Mouse (Mus musculus) myocyte (in vitro differentiated cells): ENCODE measurements at regions not wholly inside any gene's neighbourhood (a gene's known extent, or its start where the extent isn't known, plus 50 kb on each side); places are given as distances from the start of the nearest gene placed in this dataset.

Experiments used
- H3K27me3 ChIP-seq: one replicate; pipeline ENCODE4 v1.6.1; 2011; ENCODE audit not compliant: control insufficient read depth, insufficient read depth, insufficient read length
- H3K36me3 ChIP-seq: one replicate; pipeline ENCODE4 v1.6.1; 2011; ENCODE audit not compliant: control insufficient read depth, insufficient read depth
- H3K4me2 ChIP-seq: one replicate; pipeline ENCODE4 v1.6.1; 2011; ENCODE audit warnings: low read depth, control low read depth
- H3K4me3 ChIP-seq: one replicate; pipeline ENCODE4 v1.5.1; 2011; ENCODE audit warnings: mild to moderate bottlenecking, control low read depth, moderate library complexity
- H3K79me2 ChIP-seq: one replicate; pipeline ENCODE4 v1.6.1; 2011; ENCODE audit not compliant: control insufficient read depth, insufficient read depth
- H3ac ChIP-seq: one replicate; pipeline ENCODE4 v1.6.1; 2011; ENCODE audit not compliant: control insufficient read depth, insufficient read length
- CEBPB ChIP-seq: IDR thresholded peaks from 2 replicates; pipeline ENCODE4 v1.6.1; 2011; ENCODE audit warnings: mild to moderate bottlenecking, moderate library complexity; ENCODE audit not compliant: poor library complexity, insufficient read depth, severe bottlenecking
- E2F4 ChIP-seq: IDR thresholded peaks from one replicate; pipeline ENCODE4 v1.6.1; 2011; ENCODE audit warnings: mild to moderate bottlenecking, control low read depth, moderate library complexity; ENCODE audit not compliant: insufficient read depth
- MAX ChIP-seq: IDR thresholded peaks from one replicate; pipeline ENCODE4 v1.6.1; 2011; ENCODE audit warnings: low read depth, mild to moderate bottlenecking, control low read depth
- MYOD1 ChIP-seq, 3 experiments: IDR thresholded peaks; one replicate each; pipeline ENCODE4 v1.6.1; 2011; ENCODE audit warnings: control low read depth in 2 of 3, low read depth in 2 of 3, mild to moderate bottlenecking in 2 of 3, moderate library complexity in 1 of 3; ENCODE audit not compliant: insufficient read length in 2 of 3, control insufficient read depth in 1 of 3
- MYOG ChIP-seq, 3 experiments: IDR thresholded peaks; one replicate each; pipeline ENCODE4 v1.6.1; 2011; ENCODE audit warnings: control low read depth in 2 of 3, low read depth in 2 of 3, mild to moderate bottlenecking in 2 of 3; ENCODE audit not compliant: insufficient read length in 2 of 3, control insufficient read depth in 1 of 3, insufficient read depth in 1 of 3
- POLR2A ChIP-seq: IDR thresholded peaks from one replicate; pipeline ENCODE4 v1.6.1; 2011; ENCODE audit warnings: low read depth, mild to moderate bottlenecking, control low read depth, moderate library complexity; ENCODE audit not compliant: insufficient read length
- POLR2AphosphoS2 ChIP-seq: IDR thresholded peaks from one replicate; pipeline ENCODE4 v1.6.1; 2011; ENCODE audit warnings: low read depth, control low read depth; ENCODE audit not compliant: insufficient read length
- REST ChIP-seq: IDR thresholded peaks from one replicate; pipeline ENCODE4 v1.6.1; 2011; ENCODE audit warnings: mild to moderate bottlenecking, control low read depth, moderate library complexity; ENCODE audit not compliant: insufficient read depth, insufficient read length
- SRF ChIP-seq: IDR thresholded peaks from one replicate; pipeline ENCODE4 v1.6.1; 2011; ENCODE audit warnings: low read depth; ENCODE audit not compliant: control insufficient read depth, insufficient read length
- TCF12 ChIP-seq: IDR thresholded peaks from one replicate; pipeline ENCODE4 v1.6.1; 2011; ENCODE audit warnings: mild to moderate bottlenecking, control low read depth; ENCODE audit not compliant: poor library complexity, insufficient read depth, severe bottlenecking
- TCF3 ChIP-seq: IDR thresholded peaks from one replicate; pipeline ENCODE4 v1.6.1; 2011; ENCODE audit warnings: low read depth, control low read depth; ENCODE audit not compliant: insufficient read length
- USF1 ChIP-seq: IDR thresholded peaks from one replicate; pipeline ENCODE4 v1.6.1; 2011; ENCODE audit warnings: low read depth, mild to moderate bottlenecking, control low read depth, moderate library complexity

DNA sequence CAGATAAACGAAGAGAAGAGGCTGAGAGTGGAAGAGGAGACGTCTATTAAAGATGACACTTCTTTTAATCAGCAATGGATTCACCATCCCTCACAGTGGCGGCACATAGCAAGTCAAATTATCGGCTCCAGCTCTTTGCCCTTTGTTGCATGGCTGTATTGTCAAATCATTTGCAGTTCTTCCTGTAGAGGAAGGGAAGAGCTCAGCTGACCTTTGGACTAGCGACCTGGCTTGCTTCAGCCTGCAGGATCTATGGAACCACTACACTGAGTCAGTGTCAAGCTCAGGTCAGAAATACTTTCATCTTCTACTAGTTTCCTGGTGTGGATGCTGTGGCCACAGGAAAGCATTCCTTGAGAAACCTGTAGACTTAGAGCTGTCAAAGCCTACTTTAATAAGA is 450.4 kb upstream of the Cited2 start:
- no peak overlapping the region for H3K4me2 ChIP-seq
- H3K27me3 ChIP-seq = no peaks in the 10 kb centered on the region
- H3K36me3 ChIP-seq = no peaks in the 10 kb centered on the region
- no peaks in the 10 kb centered on the region for H3K79me2 ChIP-seq
- TF ChIP-seq CEBPB = no peak
- TF ChIP-seq MYOG (IDR thresholded peaks at IDR 0.05; ENCODE audit: control insufficient read depth in 1 of 3, insufficient read depth in 1 of 3, insufficient read length in 2 of 3, low read depth in 2 of 3) = no peak
- TF ChIP-seq TCF3 = no peak
- TF ChIP-seq E2F4 = no peak
- no peak for TF ChIP-seq POLR2A
- TF ChIP-seq TCF12 = no peak
- no peak for TF ChIP-seq MYOD1 (IDR thresholded peaks at IDR 0.05; ENCODE audit: control insufficient read depth in 1 of 3, insufficient read length in 2 of 3, low read depth in 2 of 3)
- TF ChIP-seq REST = no peak
- no peak for TF ChIP-seq USF1
- no peak for TF ChIP-seq MAX
- TF ChIP-seq POLR2AphosphoS2 = no peak
- no peak for TF ChIP-seq SRF
- H3ac ChIP-seq = no peak overlapping the region
- H3K4me3 ChIP-seq = no peak overlapping the region

DNA sequence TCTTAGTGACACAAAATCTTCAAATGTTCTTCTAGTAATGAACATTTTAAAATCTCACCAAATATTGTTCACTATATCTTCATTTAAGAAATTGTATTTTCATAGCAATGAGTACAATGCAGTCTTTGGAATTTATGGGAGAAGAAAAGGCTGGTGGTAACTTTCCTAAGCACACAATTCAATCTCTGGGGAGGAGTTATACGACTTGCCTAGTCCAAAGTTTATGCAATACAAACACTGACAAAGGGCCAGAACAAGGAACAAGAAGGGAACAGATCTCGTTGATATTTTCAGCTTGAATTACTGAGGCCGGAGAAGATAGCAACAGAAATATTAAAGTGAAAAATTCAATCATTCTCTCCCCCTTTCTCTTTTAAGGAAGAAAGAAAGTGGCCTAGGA is 449.2 kb upstream of the Cited2 start:
- Histone ChIP-seq H3K36me3 (no peaks in the 10 kb centered on the region), H3K27me3 (no peaks in the 10 kb centered on the region)
- no peak for TF ChIP-seq POLR2A
- TF ChIP-seq E2F4 = no peak
- TF ChIP-seq TCF3 = no peak
- TF ChIP-seq MAX = no peak
- TF ChIP-seq SRF = no peak
- TF ChIP-seq CEBPB = no peak
- TF ChIP-seq TCF12 = no peak

DNA sequence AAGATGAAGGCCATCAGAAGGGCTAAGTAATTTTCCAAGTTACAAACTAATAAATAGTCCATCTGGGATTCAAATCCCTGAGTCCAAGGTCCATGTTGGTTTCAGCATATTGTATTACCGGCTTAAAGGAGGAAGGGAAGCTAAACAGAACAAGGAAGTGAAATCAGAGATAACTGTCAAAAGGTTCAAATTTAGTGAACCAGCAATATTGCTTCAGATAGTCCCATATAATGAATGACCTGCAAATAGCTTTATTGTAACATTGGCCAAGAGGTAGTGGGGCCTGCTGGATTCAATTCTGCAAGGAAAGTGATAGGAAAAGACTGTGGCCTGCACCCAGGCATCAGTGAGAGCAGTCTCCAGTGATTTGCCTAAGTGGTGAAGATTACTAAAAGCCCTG is 447.8 kb upstream of the Cited2 start:
- Histone ChIP-seq H3K4me3 (no peak overlapping the region), H3K79me2 (no peaks in the 10 kb centered on the region), H3K27me3 (no peaks in the 10 kb centered on the region), H3K4me2 (no peak overlapping the region), H3ac (no peak overlapping the region), H3K36me3 (no peaks in the 10 kb centered on the region)
- TF ChIP-seq REST (no peak), POLR2AphosphoS2 (no peak), TCF3 (no peak), USF1 (no peak), CEBPB (no peak), POLR2A (no peak)

More for the DNA sequence above, 449.2 kb upstream of the Cited2 start:
- Histone ChIP-seq H3ac (no peak overlapping the region), H3K79me2 (no peaks in the 10 kb centered on the region), H3K4me3 (no peak overlapping the region), H3K4me2 (no peak overlapping the region)

DNA sequence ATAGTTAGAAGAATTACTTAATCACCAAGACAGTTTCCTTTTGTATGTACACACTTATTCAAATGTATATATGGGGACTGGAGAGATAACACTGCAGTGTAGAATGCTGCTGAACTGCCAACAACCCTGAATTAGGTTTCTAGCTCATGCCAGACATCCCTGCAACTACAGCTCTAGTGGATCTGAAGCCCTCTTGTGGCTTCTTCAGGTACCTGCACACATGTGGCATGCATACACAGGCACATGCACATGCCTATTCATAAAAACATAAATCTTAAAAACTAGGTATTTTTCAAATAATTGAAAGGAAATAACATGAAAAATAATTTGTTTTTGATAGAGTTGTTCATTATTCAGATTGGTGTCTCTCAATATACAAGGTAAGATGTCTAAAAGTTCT is 445.1 kb upstream of the Cited2 start:
- H3K79me2 ChIP-seq = no peaks in the 10 kb centered on the region
- H3ac ChIP-seq = no peak overlapping the region
- H3K36me3 ChIP-seq = no peaks in the 10 kb centered on the region
- TF ChIP-seq CEBPB = no peak
- no peak for TF ChIP-seq POLR2A
- no peak for TF ChIP-seq TCF12
- no peak for TF ChIP-seq REST
- H3K27me3 ChIP-seq = no peaks in the 10 kb centered on the region
- H3K4me2 ChIP-seq = no peak overlapping the region
- H3K4me3 ChIP-seq = no peak overlapping the region

DNA sequence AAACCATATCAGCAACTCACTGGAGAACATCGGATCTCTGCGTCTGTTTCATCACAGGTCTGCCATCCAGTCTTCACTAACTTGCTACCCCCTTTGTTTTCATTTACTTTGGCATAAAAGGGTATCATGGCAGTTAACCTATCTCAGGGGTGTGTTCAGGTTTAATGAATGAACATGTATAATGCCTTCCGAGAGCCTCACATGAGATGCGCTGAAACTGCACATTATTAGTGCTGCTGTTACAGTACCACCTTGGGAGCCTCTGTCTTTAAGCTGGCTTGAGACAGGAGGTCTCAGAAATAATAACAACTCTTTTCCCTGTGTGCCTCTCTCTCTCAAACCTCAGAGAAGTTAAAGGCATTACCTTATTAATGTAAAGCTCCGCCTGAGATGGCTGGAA is 438.2 kb upstream of the Cited2 start:
- H3K27me3 ChIP-seq = no peaks in the 10 kb centered on the region
- H3K4me3 ChIP-seq = no peak overlapping the region
- no peaks in the 10 kb centered on the region for H3K36me3 ChIP-seq
- TF ChIP-seq POLR2A = no peak
- no peak for TF ChIP-seq MAX
- no peak overlapping the region for H3K4me2 ChIP-seq
- H3ac ChIP-seq = no peak overlapping the region
- no peaks in the 10 kb centered on the region for H3K79me2 ChIP-seq

DNA sequence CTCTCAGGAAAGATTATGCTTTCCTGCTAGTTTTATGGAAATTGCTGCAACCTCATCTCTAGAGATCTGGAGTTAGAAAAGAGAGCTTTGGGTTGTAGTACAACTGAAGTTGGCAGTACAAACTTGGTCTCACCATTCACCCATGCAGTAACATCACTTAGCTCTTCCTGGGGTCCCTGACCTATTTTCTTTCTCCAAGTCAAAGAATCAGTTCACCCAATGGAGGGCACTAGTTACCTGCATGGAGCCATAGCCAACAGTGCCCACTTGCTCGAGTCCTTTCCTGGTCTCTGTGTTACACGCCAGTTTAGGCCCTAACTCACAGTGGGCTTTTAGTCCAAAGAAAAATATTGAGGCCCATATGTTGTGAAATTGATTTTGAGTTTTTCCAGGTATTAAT is 435.9 kb upstream of the Cited2 start:
- Histone ChIP-seq H3ac (no peak overlapping the region), H3K36me3 (no peaks in the 10 kb centered on the region), H3K4me3 (no peak overlapping the region), H3K27me3 (no peaks in the 10 kb centered on the region), H3K4me2 (no peak overlapping the region), H3K79me2 (no peaks in the 10 kb centered on the region)
- no peak for TF ChIP-seq TCF3
- no peak for TF ChIP-seq E2F4
- TF ChIP-seq POLR2AphosphoS2 = no peak
- no peak for TF ChIP-seq USF1
- TF ChIP-seq SRF = no peak
- TF ChIP-seq TCF12 = no peak
- no peak for TF ChIP-seq MYOD1 (IDR thresholded peaks at IDR 0.05; ENCODE audit: control insufficient read depth in 1 of 3, insufficient read length in 2 of 3, low read depth in 2 of 3)
- TF ChIP-seq MAX = no peak
- no peak for TF ChIP-seq REST
- TF ChIP-seq POLR2A = no peak
- TF ChIP-seq MYOG (IDR thresholded peaks at IDR 0.05; ENCODE audit: control insufficient read depth in 1 of 3, insufficient read depth in 1 of 3, insufficient read length in 2 of 3, low read depth in 2 of 3) = no peak
- TF ChIP-seq CEBPB = no peak
